Mouse (Mus musculus): ENCODE measurements around the gene Dhdds. TPM values are rescaled to one million over a fixed set of nuclear protein-coding genes. Genes with fewer than 3 reads are reported as not detected.

Dhdds gene
- total RNA-seq, 1 experiment = 20.9 TPM

GRCm38 (mm10) chr4:133925204-133925603 lies 75.5 kb downstream of the Dhdds start:
- no peak overlapping the region for H3K27ac ChIP-seq (ENCODE audit: insufficient read depth, low read depth, low read length, poor library complexity, severe bottlenecking)
- DNase-seq (ENCODE audit: low read depth, low spot score) = no peak
- H3K4me1 ChIP-seq (ENCODE audit: control insufficient read depth in 2 of 2, insufficient read depth in 2 of 2, low read length in 2 of 2, poor library complexity in 1 of 2) = peaks cover 0 to 5% of the 10 kb centered on the region in 2 experiments; a peak in 1 of 4 replicates
- H3K36me3 ChIP-seq (ENCODE audit: control insufficient read depth, insufficient read depth, low read length, poor library complexity, severe bottlenecking) = no peaks in the 10 kb centered on the region
- no peaks in the 10 kb centered on the region for H3K9me3 ChIP-seq (ENCODE audit: control insufficient read depth, insufficient read depth, low read depth, low read length)
- H3K4me3 ChIP-seq (ENCODE audit: insufficient read depth in 1 of 2, low read depth in 1 of 2, low read length in 2 of 2, poor library complexity in 1 of 2, severe bottlenecking in 1 of 2) = no peak overlapping the region
- H3K9ac ChIP-seq (ENCODE audit: insufficient read depth, low read depth, low read length, poor library complexity, severe bottlenecking) = no peak overlapping the region
- TF ChIP-seq HCFC1 (IDR thresholded peaks at IDR 0.05; ENCODE audit: borderline replicate concordance, insufficient read depth, low read length) = no peak
- no peak for TF ChIP-seq MAFK (IDR thresholded peaks at IDR 0.05; ENCODE audit: insufficient read depth, low read depth, low read length)
- no peak for TF ChIP-seq ZC3H11A (IDR thresholded peaks at IDR 0.05; ENCODE audit: borderline replicate concordance, low read depth, low read length)
- TF ChIP-seq ZNF384 (IDR thresholded peaks at IDR 0.05; ENCODE audit: low read depth, low read length) = no peak
- no peak for TF ChIP-seq CHD2 (IDR thresholded peaks at IDR 0.05; ENCODE audit: low read depth, low read length)
- in situ Hi-C loops (cut with MboI; ENCODE audit: low sequenced_read_pairs in 2 of 2, unreplicated experiment in 2 of 2) = no loop called here

- no peak for DNase-seq (ENCODE audit: low read depth, low spot score)
- Histone ChIP-seq H3K4me1 (ENCODE audit: control insufficient read depth in 2 of 2, insufficient read depth in 2 of 2, low read length in 2 of 2, poor library complexity in 1 of 2) (peaks cover 0 to 5% of the 10 kb centered on the region in 2 experiments; a peak in 1 of 4 replicates), H3K27ac (ENCODE audit: insufficient read depth, low read depth, low read length, poor library complexity, severe bottlenecking) (no peak overlapping the region), H3K9ac (ENCODE audit: insufficient read depth, low read depth, low read length, poor library complexity, severe bottlenecking) (no peak overlapping the region), H3K9me3 (ENCODE audit: control insufficient read depth, insufficient read depth, low read depth, low read length) (no peaks in the 10 kb centered on the region), H3K4me3 (ENCODE audit: insufficient read depth in 1 of 2, low read depth in 1 of 2, low read length in 2 of 2, poor library complexity in 1 of 2, severe bottlenecking in 1 of 2) (no peak overlapping the region), H3K36me3 (ENCODE audit: control insufficient read depth, insufficient read depth, low read length, poor library complexity, severe bottlenecking) (no peaks in the 10 kb centered on the region)
- TF ChIP-seq MAFK (IDR thresholded peaks at IDR 0.05; ENCODE audit: insufficient read depth, low read depth, low read length) (no peak), CHD2 (IDR thresholded peaks at IDR 0.05; ENCODE audit: low read depth, low read length) (no peak), ZNF384 (IDR thresholded peaks at IDR 0.05; ENCODE audit: low read depth, low read length) (no peak), ZC3H11A (IDR thresholded peaks at IDR 0.05; ENCODE audit: borderline replicate concordance, low read depth, low read length) (no peak), HCFC1 (IDR thresholded peaks at IDR 0.05; ENCODE audit: borderline replicate concordance, insufficient read depth, low read length) (no peak)
- in situ Hi-C loops (cut with MboI; ENCODE audit: low sequenced_read_pairs in 2 of 2, unreplicated experiment in 2 of 2) = no loop called here
Measured at GRCm38 (mm10) chr4:133923743-133924142, 77.0 kb downstream of the Dhdds start.

Other genes with a start within 250 kb of the Dhdds start
- 62.6 and 75.6 TPM in 2 replicates for gene Arid1a, start 244.1 kb downstream of the Dhdds start, total RNA-seq (2012; rRNA removed)
- gene Rps6ka1, start 113.1 kb downstream of the Dhdds start, total RNA-seq (2012; rRNA removed) = 87.1 and 95.0 TPM in 2 replicates
- gene Hmgn2, start 32.3 kb downstream of the Dhdds start, total RNA-seq (2012; rRNA removed) = 196 and 205 TPM in 2 replicates
- gene Lin28a, start 17.9 kb upstream of the Dhdds start, total RNA-seq (2012; rRNA removed) = 84.7 and 134 TPM in 2 replicates
- not detected in 2 replicates for gene Zfp683, start 52.9 kb upstream of the Dhdds start, total RNA-seq (2012; rRNA removed)
- gene Crybg2, start 59.9 kb upstream of the Dhdds start, total RNA-seq (2012; rRNA removed) = 12.6 and 30.9 TPM in 2 replicates
- 1.5 and 13.0 TPM in 2 replicates for gene Cd52, start 94.2 kb upstream of the Dhdds start, total RNA-seq (2012; rRNA removed)
- gene Ubxn11, start 101.7 kb upstream of the Dhdds start, total RNA-seq (2012; rRNA removed) = 12.4 and 23.3 TPM in 2 replicates
- 87.2 and 96.5 TPM in 2 replicates for gene Sh3bgrl3, start 127.9 kb upstream of the Dhdds start, total RNA-seq (2012; rRNA removed)
- 53.5 and 67.5 TPM in 2 replicates for gene Cep85, start 186.2 kb upstream of the Dhdds start, total RNA-seq (2012; rRNA removed)
- gene Gm7534, start 202.1 kb upstream of the Dhdds start, total RNA-seq (2012; rRNA removed) = not detected in 2 replicates
- 0.32 TPM in 1 of 2 replicates, not detected in the other for gene Catsper4, start 226.5 kb upstream of the Dhdds start, total RNA-seq (2012; rRNA removed)
- gene Cnksr1, start 237.5 kb upstream of the Dhdds start, total RNA-seq (2012; rRNA removed) = 1.7 and 2.7 TPM in 2 replicates
- 1.3 and 1.6 TPM in 2 replicates for gene E130218I03Rik, start 242.7 kb upstream of the Dhdds start, total RNA-seq (2012; rRNA removed)
- gene Zfp593, start 244.7 kb upstream of the Dhdds start, total RNA-seq (2012; rRNA removed) = 19.8 and 25.2 TPM in 2 replicates
- gene Gm30191, start 246.0 kb upstream of the Dhdds start, total RNA-seq (2012; rRNA removed) = not detected in 2 replicates

Data from ES-E14 (cell line).